Comparison of ENCODE assay signal across 34 mouse cellular contexts in the genomic region with DNA sequence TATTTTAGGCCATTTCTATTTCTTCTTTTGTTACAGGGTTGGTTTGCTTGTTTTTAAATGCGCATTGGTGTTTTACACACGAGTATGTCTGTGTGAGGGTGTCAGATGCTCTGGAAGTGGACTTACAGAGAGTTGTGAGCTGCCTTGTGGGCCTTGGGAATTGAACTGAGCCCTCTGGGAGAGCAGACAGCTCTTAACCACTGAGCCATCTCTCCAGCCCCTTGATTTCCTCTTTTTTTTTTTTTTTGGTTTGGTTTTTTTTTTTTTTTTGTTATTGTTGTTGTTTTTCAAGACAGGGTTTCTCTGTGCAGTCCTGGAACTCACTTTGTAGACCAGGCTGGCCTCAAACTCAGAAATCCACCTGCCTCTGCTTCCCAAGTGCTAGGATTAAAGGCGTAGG. TPM values are rescaled to one million over a fixed set of nuclear protein-coding genes. Genes with fewer than 3 reads are reported as not detected.
"Had no signal": no experiment of that assay in that cellular context is flagged by ENCODE, and none has a peak within 500 bp of the region (broad histone marks: within the 10 kb centered on the region; RNA-seq: fewer than 3 reads in every experiment).

No protein-coding gene starts in this region.

RNA-seq across cellular contexts. Expression of gene Gcm1, which starts 21.6 kb away (rescaled TPM):
- total RNA-seq: heart, postnatal 10 days; heart, postnatal 14 days; heart, postnatal 25 days; heart, postnatal 36 days; heart, postnatal 4 days; hematopoietic stem cell, adult 5-6 weeks; layer of hippocampus, adult 18-20 months; layer of hippocampus, adult 2 months; layer of hippocampus, adult 8-10 months; layer of hippocampus, postnatal 10 days; layer of hippocampus, postnatal 14 days; layer of hippocampus, postnatal 25 days; layer of hippocampus, postnatal 36 days; left cerebral cortex, adult 18-20 months; left cerebral cortex, adult 2 months; left cerebral cortex, adult 8-10 months had no signal
- polyA plus RNA-seq: heart, embryonic 11.5 days; heart, embryonic 12.5 days; heart, embryonic 13.5 days; heart, embryonic 14.5 days; heart, embryonic 15.5 days; heart, postnatal 0 days; hindbrain, embryonic 11.5 days; hindbrain, embryonic 12.5 days; hindbrain, embryonic 13.5 days; hindbrain, embryonic 14.5 days; hindbrain, embryonic 15.5 days; hindbrain, embryonic 16.5 days; inflammation-experienced regulatory T-cells, adult 6 months; intestine, embryonic 14.5 days; intestine, embryonic 15.5 days; intestine, embryonic 16.5 days; intestine, postnatal 0 days; large intestine, adult 2 months had no signal
